ENCODE assay signal across 19 mouse cellular contexts in the genomic region with DNA sequence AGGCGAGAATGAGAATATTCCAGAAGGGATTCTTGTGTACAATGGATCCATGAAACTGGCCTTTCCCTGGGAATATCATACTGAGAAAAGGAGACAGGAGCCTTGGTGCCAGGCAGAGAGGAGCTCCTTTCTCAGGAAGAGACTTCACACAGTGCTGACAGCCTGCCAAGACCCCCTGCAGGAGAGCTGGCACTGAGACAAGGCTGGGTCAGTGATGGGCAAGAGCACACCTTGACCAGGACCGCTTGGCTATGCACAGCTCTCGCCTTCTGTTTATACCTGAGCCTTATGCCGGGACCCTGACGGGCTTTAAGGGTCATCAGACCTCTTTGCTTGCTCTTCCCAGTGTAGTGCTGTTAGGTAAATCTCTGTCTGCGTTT. TPM values are rescaled to one million over a fixed set of nuclear protein-coding genes. Genes with fewer than 3 reads are reported as not detected.
DNase-seq lines count a peak whose midpoint lies in the region; ATAC-seq and TF ChIP-seq lines count a peak whose summit lies in the region.
"Had no signal": no experiment of that assay in that cellular context is flagged by ENCODE, and none has a peak within 500 bp of the region (broad histone marks: within the 10 kb centered on the region; RNA-seq: fewer than 3 reads in every experiment).

No protein-coding gene starts in this region.

- TF ChIP-seq CTCF in gastrocnemius, adult 2 months (IDR thresholded peaks at IDR 0.05), result no peak
- TF ChIP-seq CTCF in testis, adult 2 months (IDR thresholded peaks at IDR 0.05; ENCODE audit: control insufficient read depth, insufficient read depth, insufficient replicate concordance, low read depth, low read length), result no peak

- no peaks in the 10 kb centered on the region for H3K36me3 ChIP-seq in testis, adult 2 months (ENCODE audit: control insufficient read depth, insufficient read depth, low read length)
- H3K36me3 ChIP-seq in forebrain, embryonic 15.5 days, result no peaks in the 10 kb centered on the region
- H3K36me3 ChIP-seq: hindbrain, embryonic 15.5 days; neural tube, embryonic 15.5 days had no signal

- no peaks in the 10 kb centered on the region for H3K27me3 ChIP-seq in testis, adult 2 months (ENCODE audit: control insufficient read depth, insufficient read depth, low read length)
- H3K27me3 ChIP-seq in forebrain, embryonic 15.5 days, result no peaks in the 10 kb centered on the region
- H3K27me3 ChIP-seq: embryonic facial prominence, embryonic 13.5 days; heart, embryonic 13.5 days; hindbrain, embryonic 15.5 days; neural tube, embryonic 15.5 days; Patski had no signal

- TF ChIP-seq POLR2A in testis, adult 2 months (IDR thresholded peaks at IDR 0.05; ENCODE audit: control insufficient read depth, low read depth, low read length), result no peak

- H3K9ac ChIP-seq in forebrain, embryonic 15.5 days (replicated peaks), result no peak overlapping the region
- H3K9ac ChIP-seq: embryonic facial prominence, embryonic 13.5 days; heart, embryonic 13.5 days; hindbrain, embryonic 15.5 days; neural tube, embryonic 15.5 days had no signal

- no peak overlapping the region for H3K4me3 ChIP-seq in gastrocnemius, adult 2 months
- H3K4me3 ChIP-seq in testis, adult 2 months (ENCODE audit: control insufficient read depth, low read depth, low read length), result no peak overlapping the region
- no peak overlapping the region for H3K4me3 ChIP-seq in forebrain, embryonic 15.5 days
- H3K4me3 ChIP-seq: embryonic facial prominence, embryonic 13.5 days; heart, embryonic 13.5 days; hindbrain, embryonic 15.5 days; neural tube, embryonic 15.5 days had no signal

- ATAC-seq in forebrain, embryonic 15.5 days (replicated peaks), result no peak
- ATAC-seq: forebrain, embryonic 14.5 days; intestine, embryonic 16.5 days; midbrain, embryonic 16.5 days; Patski had no signal

- no peak overlapping the region for H3K4me2 ChIP-seq in forebrain, embryonic 15.5 days (replicated peaks)
- H3K4me2 ChIP-seq: embryonic facial prominence, embryonic 13.5 days; heart, embryonic 13.5 days; hindbrain, embryonic 15.5 days; neural tube, embryonic 15.5 days had no signal

- DNase-seq in gastrocnemius, adult 2 months, result no peak
- DNase-seq in gastrocnemius, postnatal 4 days (ENCODE audit: low spot score in 2 of 2), result no peak
- DNase-seq in testis, postnatal 14 days (ENCODE audit: low spot score), result no peak
- peak; percentile 95 to 96 for DNase-seq in cerebellum, postnatal 25 days
- DNase-seq in kidney, postnatal 36 days, result peak; percentile 70 to 83
- DNase-seq in adrenal gland, postnatal 14 days, result no peak
- DNase-seq: heart, postnatal 36 days; lung, adult 18-20 months; lung, postnatal 36 days had no signal

- intact Hi-C loops in gastrocnemius, adult 2 months (cut with DNase I), result no loop called here

- H3K9me3 ChIP-seq in forebrain, embryonic 15.5 days, result no peaks in the 10 kb centered on the region
- H3K9me3 ChIP-seq: embryonic facial prominence, embryonic 13.5 days; heart, embryonic 13.5 days; hindbrain, embryonic 15.5 days; neural tube, embryonic 15.5 days had no signal

- peaks cover 5% of the 10 kb centered on the region for H3K4me1 ChIP-seq in testis, adult 2 months (ENCODE audit: control insufficient read depth, insufficient read depth, low read length)
- no peaks in the 10 kb centered on the region for H3K4me1 ChIP-seq in forebrain, embryonic 15.5 days

- WGBS in forebrain, embryonic 15.5 days, result 86% methylated on average over 6 of the region's 6 CpGs

- H3K27ac ChIP-seq in gastrocnemius, adult 2 months, result peak overlapping the region; percentile 71
- H3K27ac ChIP-seq in testis, adult 2 months (ENCODE audit: control insufficient read depth, insufficient read depth, low read depth, low read length), result peak overlapping the region; percentile 48
- no peak overlapping the region for H3K27ac ChIP-seq in forebrain, embryonic 15.5 days (replicated peaks)
- H3K27ac ChIP-seq: embryonic facial prominence, embryonic 13.5 days; heart, embryonic 13.5 days; hindbrain, embryonic 15.5 days; neural tube, embryonic 15.5 days had no signal

RNA-seq across cellular contexts. Expression of a gene that starts 9.2 kb away (rescaled TPM):
- total RNA-seq in gastrocnemius, adult 2 months (2021), result 1 to 10 TPM; 6.7 to 7.8 TPM
- total RNA-seq in gastrocnemius, postnatal 4 days (2021), result 10 to 100 TPM; 41.8 to 43.6 TPM
- 13.8 and 16.0 TPM in 2 replicates for polyA plus RNA-seq in testis, adult 2 months (2012; rRNA removed)
- total RNA-seq in adrenal gland, postnatal 14 days (2021), result 58.1 and 60.8 TPM in 2 replicates
- polyA plus RNA-seq in forebrain, embryonic 15.5 days (2015; fragmentation: Nextera tagmentation; extraction: Ambion mirVana), result 50.5 and 50.9 TPM in 2 replicates

RNA-seq across cellular contexts. Expression of a gene that starts 30.6 kb away (rescaled TPM):
- 1 to 10 TPM; 3.4 to 5.9 TPM for total RNA-seq in gastrocnemius, adult 2 months (2021)
- total RNA-seq in gastrocnemius, postnatal 4 days (2021), result 1 to 10 TPM; 9.0 to 9.2 TPM
- polyA plus RNA-seq in testis, adult 2 months (2012; rRNA removed), result 11.6 and 13.9 TPM in 2 replicates
- 19.6 and 20.8 TPM in 2 replicates for total RNA-seq in adrenal gland, postnatal 14 days (2021)
- 18.8 and 21.3 TPM in 2 replicates for polyA plus RNA-seq in forebrain, embryonic 15.5 days (2015; fragmentation: Nextera tagmentation; extraction: Ambion mirVana)

Comparison
In these comparisons a context has a peak if more than half of its experiments do, and no peak if none do; other contexts are left out.
1. DNase-seq: peak in cerebellum, postnatal 25 days (2 of 2) and kidney, postnatal 36 days (2 of 2); none in gastrocnemius, adult 2 months (single experiment), gastrocnemius, postnatal 4 days (0 of 2), testis, postnatal 14 days (single experiment) and adrenal gland, postnatal 14 days (single experiment).